Mouse (Mus musculus) intestine, embryonic 14.5 days (tissue): Measurements from ENCODE around the gene Fgf14. TPM values are rescaled to one million over a fixed set of nuclear protein-coding genes. Genes with fewer than 3 reads are reported as not detected.
"Not testable (repeated sequence)": the region's sequence is repeated elsewhere in the genome, so short reads cannot be mapped to it uniquely, and the experiment has no call there.

Experiments
- ATAC-seq: fragments of 200-750 bp; cut with Nextera tagmentation; replicated peaks from 2 replicates; pipeline ENCODE4 v1.8.0; 2017; ENCODE audit warnings: low read depth, moderate number of reproducible peaks, moderate TSS enrichment, moderate library complexity; ENCODE audit not compliant: low FRiP score, low TSS enrichment
- DNase-seq: peaks from one replicate; pipeline ENCODE4 v3.0.0-alpha.2; 2018; ENCODE audit warnings: low spot score
- H3K27ac ChIP-seq: fragments of 300-500 bp; sonication (generic); 2 replicates; pipeline ENCODE4 v1.5.1; 2014; ENCODE audit warnings: low read depth, mild to moderate bottlenecking, control low read depth
- H3K27me3 ChIP-seq: fragments of 300-500 bp; sonication (generic); replicated peaks from 2 replicates; pipeline ENCODE4 v1.6.1; 2014; ENCODE audit warnings: low read length, control low read depth; ENCODE audit not compliant: control insufficient read depth, insufficient read depth
- H3K36me3 ChIP-seq: fragments of 300-500 bp; sonication (generic); 2 replicates; pipeline ENCODE4 v1.6.1; 2014; ENCODE audit warnings: low read length, control low read depth; ENCODE audit not compliant: control insufficient read depth, insufficient read depth
- H3K4me1 ChIP-seq: fragments of 300-500 bp; sonication (generic); replicated peaks from 2 replicates; pipeline ENCODE4 v1.6.1; 2014; ENCODE audit warnings: low read length, control low read depth, mixed read lengths; ENCODE audit not compliant: control insufficient read depth, insufficient read depth
- H3K4me2 ChIP-seq: fragments of 300-500 bp; sonication (generic); 2 replicates; pipeline ENCODE4 v1.6.1; 2014; ENCODE audit warnings: low read length
- H3K4me3 ChIP-seq: fragments of 300-500 bp; sonication (generic); 2 replicates; pipeline ENCODE4 v1.5.1; 2014; ENCODE audit warnings: low read depth, low read length, control low read depth, mixed read lengths
- H3K9ac ChIP-seq: fragments of 300-500 bp; sonication (generic); 2 replicates; pipeline ENCODE4 v1.6.1; 2014; ENCODE audit warnings: mild to moderate bottlenecking, low read length
- H3K9me3 ChIP-seq: fragments of 300-500 bp; sonication (generic); 2 replicates; pipeline ENCODE4 v1.6.1; 2016; ENCODE audit warnings: low read length, control low read depth; ENCODE audit not compliant: control insufficient read depth
- WGBS: fragments of 180-500 bp; shearing (Covaris S2); extraction: QIAGEN DNeasy Blood & Tissue Kit; methylation state at CpG from one replicate; pipeline ENCODE4 v1.1.7; 2014; 5-methylcytosine and 5-hydroxymethylcytosine counted together
- polyA plus RNA-seq: library from polyadenylated mRNA; unstranded; fragments of >200 nt; fragmentation: Nextera tagmentation; extraction: Ambion mirVana; gene quantifications from 2 replicates; pipeline ENCODE4 v1.2.1, GENCODE M21; 2014

Gene Fgf14
- polyA plus RNA-seq, 1 experiment from 2014 or later = 0.65 TPM

DNA sequence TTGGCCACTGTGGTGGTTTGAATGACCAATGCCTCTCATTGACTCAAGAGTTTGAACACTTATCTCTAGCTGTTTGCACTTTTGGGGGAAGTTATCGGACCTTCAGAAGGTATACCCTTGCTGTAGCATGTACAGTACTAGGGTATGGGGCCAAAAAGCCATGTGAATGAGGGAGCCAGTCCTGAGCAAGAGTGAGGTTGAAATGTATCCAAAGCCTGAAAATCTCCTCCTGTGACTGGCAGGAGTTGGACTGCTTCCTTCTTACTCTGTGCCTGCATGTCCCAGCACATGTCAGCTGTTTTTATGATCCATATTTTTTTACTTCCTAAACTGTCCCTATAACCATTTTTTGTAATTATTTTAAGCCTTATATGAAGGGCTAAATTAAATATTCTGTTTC lies 632.9 kb downstream of the Fgf14 start:
- DNase-seq (no peak), ATAC-seq (no peak)
- 85% methylated on average over 1 of the region's 1 CpGs for WGBS
- Histone ChIP-seq H3K4me3 (no peak overlapping the region), H3K36me3 (no peaks in the 10 kb centered on the region), H3K27ac (no peak overlapping the region), H3K9ac (no peak overlapping the region), H3K9me3 (no peaks in the 10 kb centered on the region), H3K4me2 (no peak overlapping the region), H3K27me3 (no peaks in the 10 kb centered on the region), H3K4me1 (no peaks in the 10 kb centered on the region)

DNA sequence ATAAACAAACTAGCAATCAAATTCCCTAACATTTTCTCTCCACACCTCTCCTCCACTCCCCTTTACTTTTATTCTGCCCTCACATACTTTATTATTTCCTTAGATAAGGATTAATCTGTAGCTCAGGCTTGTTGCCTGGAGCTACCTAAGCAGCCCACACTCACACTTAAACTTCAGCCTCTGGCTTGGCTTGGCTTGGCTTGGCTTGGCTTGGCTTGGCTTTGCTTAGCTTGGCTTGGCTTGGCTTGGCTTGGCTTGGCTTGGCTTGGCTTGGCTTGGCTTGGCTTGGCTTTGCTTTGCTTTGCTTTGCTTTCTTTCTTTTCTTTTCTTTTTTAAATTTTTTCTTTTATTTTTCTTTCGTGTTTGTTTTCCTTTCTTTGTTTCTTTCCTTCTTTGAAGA lies 636.3 kb downstream of the Fgf14 start:
- no peak overlapping the region for H3K27ac ChIP-seq
- ATAC-seq (no peak), DNase-seq (no peak)
- WGBS = 74% methylated on average over 1 of the region's 1 CpGs
- H3K4me3 ChIP-seq = no peak overlapping the region
- no peaks in the 10 kb centered on the region for H3K4me1 ChIP-seq
- H3K9me3 ChIP-seq = no peaks in the 10 kb centered on the region
- H3K27me3 ChIP-seq = no peaks in the 10 kb centered on the region
- no peak overlapping the region for H3K4me2 ChIP-seq
- H3K36me3 ChIP-seq = no peaks in the 10 kb centered on the region
- no peak overlapping the region for H3K9ac ChIP-seq

DNA sequence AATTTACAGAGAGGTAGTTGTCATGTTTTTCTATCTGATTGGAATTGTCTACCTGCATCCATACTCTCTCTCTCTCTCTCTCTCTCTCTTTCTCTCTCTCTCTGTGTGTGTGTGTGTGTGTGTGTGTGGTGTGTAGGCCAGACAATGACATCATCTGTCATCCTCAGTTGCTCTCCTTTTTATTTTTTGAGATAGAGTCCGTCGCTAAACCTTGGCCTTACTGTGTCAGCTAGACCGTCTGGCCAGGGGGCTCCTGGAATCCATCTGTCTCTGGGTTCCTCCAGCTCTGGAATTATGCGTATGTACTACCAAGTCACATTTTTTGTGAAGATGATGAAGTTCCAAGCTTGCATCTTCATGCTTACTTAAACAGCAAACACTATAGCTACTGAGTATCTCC lies 639.5 kb downstream of the Fgf14 start:
- no peaks in the 10 kb centered on the region for H3K36me3 ChIP-seq
- 60% methylated on average over 4 of the region's 4 CpGs for WGBS
- H3K4me3 ChIP-seq = no peak overlapping the region
- H3K4me2 ChIP-seq = no peak overlapping the region
- DNase-seq = no peak
- no peaks in the 10 kb centered on the region for H3K9me3 ChIP-seq
- ATAC-seq = no peak
- no peak overlapping the region for H3K27ac ChIP-seq
- H3K9ac ChIP-seq = no peak overlapping the region
- H3K27me3 ChIP-seq = no peaks in the 10 kb centered on the region
- H3K4me1 ChIP-seq = no peaks in the 10 kb centered on the region

DNA sequence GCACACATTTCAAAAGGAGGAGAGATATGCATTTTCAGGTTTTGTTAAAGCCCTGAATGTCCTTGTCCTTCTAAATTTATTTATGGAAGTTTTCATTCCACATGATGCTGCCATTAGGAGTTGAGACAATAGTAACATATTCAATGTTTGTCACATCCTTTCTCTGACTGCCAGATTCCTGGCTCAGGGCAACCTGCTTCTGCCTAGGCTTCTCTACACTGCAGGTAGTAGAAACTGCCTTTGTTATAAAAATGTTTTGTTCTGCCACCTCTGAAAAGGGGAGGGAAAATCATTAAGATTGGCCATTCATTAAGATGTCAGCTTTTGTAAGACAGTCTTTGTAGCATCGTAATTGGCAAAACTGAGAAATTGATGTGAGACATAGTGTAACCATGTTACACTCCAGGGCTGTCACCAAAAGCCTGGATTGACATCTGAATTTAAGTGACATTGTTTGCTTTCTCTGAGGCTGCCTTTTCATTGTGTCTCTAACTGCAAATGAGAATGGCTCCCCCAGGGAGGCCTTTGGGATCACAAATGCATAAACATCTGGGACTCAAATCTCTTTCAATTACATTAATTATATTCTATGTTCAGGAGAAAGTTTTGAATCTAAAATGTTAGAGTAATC lies 640.2 kb downstream of the Fgf14 start:
- WGBS = 76% methylated on average over 1 of the region's 1 CpGs
- ATAC-seq = no peak
- H3K9me3 ChIP-seq = no peaks in the 10 kb centered on the region
- H3K9ac ChIP-seq = no peak overlapping the region
- DNase-seq = no peak
- H3K4me1 ChIP-seq = no peaks in the 10 kb centered on the region
- H3K4me2 ChIP-seq = no peak overlapping the region
- H3K4me3 ChIP-seq = no peak overlapping the region
- no peaks in the 10 kb centered on the region for H3K27me3 ChIP-seq
- no peaks in the 10 kb centered on the region for H3K36me3 ChIP-seq
- H3K27ac ChIP-seq = no peak overlapping the region

DNA sequence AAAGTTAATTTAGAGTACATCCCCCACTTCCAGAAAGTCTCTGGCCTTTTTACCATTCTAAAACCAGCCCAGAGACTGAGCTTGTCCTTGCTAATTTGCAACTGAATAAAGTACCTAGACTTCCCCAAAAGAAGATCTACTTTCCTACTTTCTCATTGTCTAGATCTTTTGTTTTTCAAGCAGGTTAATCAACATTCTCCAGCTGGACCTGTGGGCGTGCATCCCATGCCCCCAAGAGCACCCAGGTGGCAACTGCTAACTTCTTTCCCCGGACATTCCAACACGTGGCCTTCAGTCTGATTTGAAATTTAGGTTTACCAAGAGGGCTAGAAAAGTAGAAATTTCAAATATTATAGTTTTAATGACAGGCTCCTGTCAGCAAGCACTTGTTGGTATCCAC lies 643.6 kb downstream of the Fgf14 start:
- not testable (repeated sequence) for H3K36me3 ChIP-seq, DNase-seq, H3K4me3 ChIP-seq, ATAC-seq, H3K9ac ChIP-seq, H3K27me3 ChIP-seq, H3K4me1 ChIP-seq, H3K4me2 ChIP-seq, H3K9me3 ChIP-seq, H3K27ac ChIP-seq
- WGBS = 63% methylated on average over 3 of the region's 3 CpGs

DNA sequence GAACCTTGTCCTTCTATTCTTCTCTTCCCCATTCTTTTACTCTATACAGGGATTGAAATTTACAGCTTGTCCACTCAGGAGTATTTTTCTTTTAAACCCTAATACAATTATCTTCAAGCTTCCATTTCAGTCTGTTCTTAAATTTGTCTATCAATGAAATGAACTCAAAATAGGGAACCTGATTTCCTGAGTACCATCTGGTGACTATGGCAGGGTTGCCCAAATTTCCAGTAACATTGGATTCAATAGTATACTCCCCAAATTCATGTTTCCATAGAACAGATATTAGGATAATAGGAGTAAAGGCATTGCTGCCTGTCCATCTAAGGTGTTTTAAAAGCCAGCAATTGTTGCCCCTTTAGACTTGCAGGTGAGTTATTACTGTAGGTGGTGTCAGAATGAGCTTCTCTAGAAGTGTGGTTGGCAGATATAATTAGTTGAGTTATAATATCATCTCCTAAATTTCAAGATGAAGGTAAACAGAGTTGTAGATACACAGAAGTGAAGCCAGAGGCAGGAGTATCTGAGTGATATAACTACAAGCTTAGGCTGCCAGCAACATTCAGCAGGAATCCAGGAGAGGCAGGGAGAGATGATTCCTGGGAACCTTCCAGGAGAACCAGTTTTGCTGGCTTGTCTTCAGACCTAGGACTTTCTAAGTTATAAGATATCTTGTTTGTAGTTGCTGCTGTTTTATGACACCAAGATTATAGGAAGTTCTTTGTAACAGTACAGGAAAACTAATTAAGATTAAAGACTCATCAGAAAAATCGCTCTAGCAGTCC lies 648.8 kb downstream of the Fgf14 start:
- Histone ChIP-seq H3K27ac (no peak overlapping the region), H3K36me3 (no peaks in the 10 kb centered on the region), H3K4me2 (no peak overlapping the region), H3K9ac (no peak overlapping the region), H3K27me3 (no peaks in the 10 kb centered on the region), H3K9me3 (no peaks in the 10 kb centered on the region), H3K4me3 (no peak overlapping the region), H3K4me1 (no peaks in the 10 kb centered on the region)
- WGBS = 86% methylated on average over 1 of the region's 1 CpGs
- ATAC-seq = no peak
- no peak for DNase-seq

DNA sequence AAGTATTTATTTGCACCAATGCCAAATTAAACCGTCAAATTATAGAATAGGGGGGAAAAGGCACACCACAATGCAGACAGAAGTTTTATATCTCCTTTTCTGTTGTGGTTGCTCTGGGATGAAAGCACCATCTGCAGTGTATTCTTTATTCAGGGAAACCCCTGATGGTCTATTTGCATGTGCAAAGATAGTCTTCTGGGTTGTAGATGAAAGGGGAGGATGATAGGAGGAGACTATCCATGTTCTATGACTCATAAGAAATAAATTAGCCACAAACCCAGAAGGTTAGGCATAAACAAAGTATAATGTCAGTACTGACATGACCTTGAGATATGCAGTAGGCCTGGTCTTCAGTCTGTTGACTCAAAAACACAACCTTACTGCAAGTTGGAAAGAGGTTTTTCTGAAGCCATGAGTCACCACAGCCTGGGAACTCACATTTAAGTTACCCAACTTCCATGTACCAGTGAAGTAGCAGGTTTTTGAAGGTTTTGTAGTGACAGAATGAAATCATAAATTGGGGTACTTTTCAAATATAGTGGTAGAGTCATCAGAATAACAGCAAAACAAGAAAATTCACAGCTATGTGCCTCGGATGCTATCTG lies 686.2 kb downstream of the Fgf14 start:
- Histone ChIP-seq H3K4me3 (no peak overlapping the region), H3K9ac (no peak overlapping the region), H3K4me1 (no peaks in the 10 kb centered on the region), H3K27ac (no peak overlapping the region), H3K36me3 (no peaks in the 10 kb centered on the region), H3K9me3 (no peaks in the 10 kb centered on the region), H3K27me3 (no peaks in the 10 kb centered on the region), H3K4me2 (no peak overlapping the region)
- ATAC-seq = no peak
- no peak for DNase-seq
- 78% methylated on average over 2 of the region's 2 CpGs for WGBS

DNA sequence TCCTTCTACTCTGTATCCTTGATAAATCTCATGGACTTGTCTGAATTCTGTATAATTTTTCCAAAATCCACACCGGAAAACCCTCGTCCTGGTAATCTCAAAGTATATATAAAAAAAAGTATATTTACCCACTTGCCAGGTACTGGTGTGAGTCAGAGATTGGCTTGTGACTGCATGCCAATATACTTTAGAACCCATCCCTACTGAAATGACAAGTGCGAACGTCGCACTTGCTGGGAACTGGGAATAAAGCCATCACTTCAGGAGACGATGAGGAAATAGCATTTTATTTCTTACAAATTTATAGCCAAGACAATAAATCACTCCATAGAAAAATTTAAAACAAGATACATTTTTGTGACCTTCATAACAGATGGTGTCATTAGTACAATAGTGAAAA lies 708.9 kb downstream of the Fgf14 start:
- Histone ChIP-seq H3K27me3 (no peaks in the 10 kb centered on the region), H3K36me3 (no peaks in the 10 kb centered on the region), H3K4me2 (no peak overlapping the region), H3K4me3 (no peak overlapping the region), H3K4me1 (no peaks in the 10 kb centered on the region), H3K9me3 (no peaks in the 10 kb centered on the region), H3K9ac (no peak overlapping the region), H3K27ac (no peak overlapping the region)
- DNase-seq (no peak), ATAC-seq (no peak)
- 86% methylated on average over 6 of the region's 6 CpGs for WGBS
